Mouse (Mus musculus) regulatory T cell (primary cell): ENCODE measurements around the gene Treml1.

Experiments
- in situ Hi-C: fragments of 300-600 bp; cut with MboI, MseI; formaldehyde crosslinking; loops from one replicate; pipeline ENCODE4 v1.15.1; 2025; ENCODE audit warnings: high pct_unique_total_duplicates

The Treml1 gene

GRCm38 (mm10) chr17:48408526-48409291 is 49.0 kb downstream of the Treml1 start:
- in situ Hi-C loops: loop anchor here (25.0 kb wide), 1 partner anchor 1779 kb away; the partner anchor contains the start of gene Rftn1

GRCm38 (mm10) chr17:48409380-48410298 is 49.9 kb downstream of the Treml1 start, which contains the start of the genes Nfya and Oard1:
Nfya (minus strand) TSS chr17:48409906.
Oard1 (plus strand) TSS chr17:48410014.
- in situ Hi-C loops: loop anchor here (25.0 kb wide), 1 partner anchor 1778 kb away; the partner anchor contains the start of gene Rftn1

GRCm38 (mm10) chr17:48410299-48410785 is 50.6 kb downstream of the Treml1 start:
- in situ Hi-C loops: loop anchor here (25.0 kb wide), 1 partner anchor 1777 kb away; the partner anchor contains the start of gene Rftn1

- in situ Hi-C loops: loop anchor here (25.0 kb wide), 1 partner anchor 1776 kb away; the partner anchor contains the start of gene Rftn1
These were observed 51.5 kb downstream of the Treml1 start for GRCm38 (mm10) chr17:48411241-48411640.

- in situ Hi-C loops: loop anchor here (25.0 kb wide), 1 partner anchor 1771 kb away; the partner anchor contains the start of gene Rftn1
These were observed 56.3 kb downstream of the Treml1 start for GRCm38 (mm10) chr17:48416011-48416410.
